Mouse (Mus musculus) inflammation-experienced regulatory T-cells, adult 6 months (primary cell): ENCODE results near the gene Homer3. TPM values are rescaled to one million over a fixed set of nuclear protein-coding genes. Genes with fewer than 3 reads are reported as not detected.
A peak's percentile ranks its signal among the peaks of the same experiment; 100 is the strongest.

Experiments used
- ATAC-seq: one replicate; pipeline ENCODE4 v1.8.0; 2017
- polyA plus RNA-seq, 3 experiments: library from polyadenylated mRNA; unstranded; fragments of 100-300 nt; shearing (Covaris generic); gene quantifications; one replicate each; pipeline ENCODE4 v1.2.1; 2017

Gene Homer3
- polyA plus RNA-seq, 3 experiments from 2014 or later = 0.39 to 0.81 TPM; not detected in 1

DNA sequence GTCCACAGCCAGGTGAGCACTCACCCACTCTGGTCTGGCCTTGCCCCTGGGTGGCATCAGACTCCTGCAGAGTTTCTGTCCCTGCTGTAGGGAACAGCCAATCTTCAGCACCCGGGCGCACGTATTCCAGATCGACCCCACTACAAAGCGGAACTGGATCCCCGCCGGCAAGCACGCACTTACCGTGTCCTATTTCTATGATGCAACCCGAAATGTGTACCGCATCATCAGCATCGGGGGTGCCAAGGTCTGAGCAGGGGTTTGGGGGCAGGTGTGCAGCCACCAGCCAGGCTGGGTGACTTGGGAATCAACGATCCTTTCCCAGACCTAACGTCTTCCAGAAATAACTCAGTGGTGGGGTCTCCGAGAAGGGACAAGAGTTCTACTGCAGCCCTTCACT lies 2.7 kb downstream of the Homer3 start:
- ATAC-seq = no peak

DNA sequence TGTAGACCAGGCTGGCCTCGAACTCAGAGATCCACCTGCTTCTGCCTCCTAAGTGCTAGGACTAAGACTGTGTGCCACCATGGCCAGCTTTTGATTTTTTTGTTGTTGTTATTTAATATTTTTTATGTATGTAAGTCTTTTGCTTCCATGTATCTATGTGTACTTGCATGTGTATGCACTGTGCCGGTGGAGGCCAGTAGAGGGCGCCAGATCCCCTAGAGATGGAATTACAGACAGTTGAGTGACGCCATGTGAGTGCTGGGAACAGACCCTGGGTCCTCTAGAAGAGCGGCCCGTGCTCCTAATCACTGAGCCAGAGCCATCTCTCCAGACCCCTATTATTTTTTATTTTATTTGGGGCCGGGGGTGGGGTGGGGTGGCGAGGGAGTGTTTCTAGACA lies 4.1 kb downstream of the Homer3 start:
- no peak for ATAC-seq

DNA sequence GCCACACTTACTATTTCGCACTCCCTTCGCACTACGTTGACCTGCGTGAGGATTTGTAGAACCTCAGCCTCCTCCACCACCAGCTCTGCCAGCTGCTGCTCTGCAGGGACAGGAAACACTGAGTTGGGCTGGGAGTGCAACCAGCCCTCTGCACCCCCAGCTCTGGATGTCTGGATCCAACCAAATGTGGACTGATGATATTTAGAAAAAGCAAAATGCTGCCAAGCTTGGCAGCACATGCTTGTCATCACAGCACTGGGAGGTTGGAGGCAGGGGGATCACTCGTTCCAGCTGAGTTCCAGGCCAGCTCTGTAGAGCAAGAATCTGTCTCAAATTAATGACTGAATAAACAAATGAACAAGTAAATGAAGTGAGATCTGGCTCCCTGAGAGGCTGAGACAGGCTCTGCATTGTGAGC lies 11.4 kb downstream of the Homer3 start:
- no peak for ATAC-seq

DNA sequence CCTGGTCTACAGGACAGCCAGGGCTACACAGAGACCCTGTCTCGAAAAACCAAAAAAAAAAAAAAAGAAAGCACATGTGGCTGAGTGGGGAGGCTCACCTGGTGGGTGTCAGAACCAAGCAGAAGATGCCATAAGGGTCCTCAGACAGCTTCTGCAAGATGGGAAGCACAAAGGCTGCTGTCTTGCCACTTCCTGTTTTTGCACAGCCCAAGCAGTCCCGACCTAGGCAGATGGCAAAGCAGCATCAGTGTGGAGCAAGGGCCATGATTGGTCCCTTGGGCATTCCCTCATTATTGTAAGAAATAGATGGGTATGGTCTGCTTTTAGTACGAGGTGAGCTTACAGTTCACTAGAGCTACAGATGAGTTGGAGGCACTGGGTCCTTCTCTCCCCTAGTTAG lies 18.3 kb downstream of the Homer3 start:
- no peak for ATAC-seq

DNA sequence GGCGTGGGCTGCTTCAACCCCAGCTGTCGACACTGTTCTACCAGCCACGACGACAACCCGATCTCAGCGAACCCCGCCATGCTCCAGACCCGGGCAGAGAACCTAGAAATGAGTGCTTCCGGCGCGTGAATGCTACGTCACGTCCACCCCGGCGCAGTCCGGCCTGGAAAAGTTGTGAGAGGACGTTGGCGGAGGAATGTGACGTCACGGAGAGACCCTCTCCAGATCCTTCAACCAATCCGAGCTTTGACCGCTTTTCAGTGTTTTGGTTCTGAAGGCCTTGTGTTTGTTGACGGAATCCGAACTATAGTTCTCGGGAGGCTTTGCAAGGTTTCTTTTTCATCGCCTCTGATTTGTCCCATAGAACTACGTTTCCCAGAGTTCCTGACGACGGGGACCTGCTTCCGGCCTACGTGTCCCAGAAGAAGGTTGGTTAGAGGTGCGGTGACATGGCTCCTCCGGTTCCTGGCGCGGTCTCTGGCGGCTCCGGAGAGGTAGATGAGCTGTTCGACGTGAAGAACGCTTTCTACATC lies 19.8 kb downstream of the Homer3 start, which contains the start of the genes Ddx49 and Cope:
Ddx49 (minus strand) TSS at position 132 of the 533 bp plus-strand sequence.
Cope (plus strand) TSS at position 161 of the 533 bp plus-strand sequence.
- peak; percentile 91 for ATAC-seq

DNA sequence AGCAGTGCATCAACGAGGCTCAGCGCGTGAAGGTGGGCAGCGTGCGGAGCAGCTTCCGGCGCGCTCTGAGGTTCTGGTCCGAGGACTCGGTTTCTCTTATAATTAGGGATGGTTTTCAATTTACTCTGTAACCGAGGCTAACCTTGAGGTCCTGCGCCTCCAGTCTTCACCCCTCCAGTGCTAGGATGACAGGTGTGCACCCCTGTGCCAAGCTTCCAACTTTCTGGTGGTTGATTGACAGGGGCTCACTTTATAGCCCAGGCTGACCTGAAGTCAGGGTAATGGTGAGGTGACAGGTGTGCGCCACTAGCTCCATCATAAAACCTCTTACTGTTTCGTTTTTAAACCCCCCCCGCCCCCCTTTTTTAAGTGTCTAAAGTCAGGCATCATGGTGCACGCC lies 20.3 kb downstream of the Homer3 start:
- ATAC-seq = no peak

DNA sequence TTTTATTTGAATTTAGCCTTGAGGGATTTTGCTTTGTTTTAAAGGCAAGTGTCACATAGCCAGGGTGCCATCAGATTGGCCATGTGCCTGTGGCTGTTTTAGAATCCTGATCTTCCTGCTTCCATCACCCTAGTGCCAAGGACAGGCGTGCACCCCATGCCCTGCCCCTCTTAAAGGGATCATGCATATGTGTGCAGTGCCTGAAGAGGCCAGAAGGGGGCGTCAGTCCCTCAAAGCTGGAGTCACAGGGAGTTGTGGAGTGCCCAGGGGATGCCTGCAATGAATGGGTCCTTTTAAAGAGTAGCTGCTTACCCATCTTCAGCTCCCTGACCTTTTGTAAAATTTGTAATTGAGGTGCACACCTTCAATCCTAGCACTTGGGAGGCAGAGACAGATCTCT lies 26.7 kb downstream of the Homer3 start:
- no peak for ATAC-seq

DNA sequence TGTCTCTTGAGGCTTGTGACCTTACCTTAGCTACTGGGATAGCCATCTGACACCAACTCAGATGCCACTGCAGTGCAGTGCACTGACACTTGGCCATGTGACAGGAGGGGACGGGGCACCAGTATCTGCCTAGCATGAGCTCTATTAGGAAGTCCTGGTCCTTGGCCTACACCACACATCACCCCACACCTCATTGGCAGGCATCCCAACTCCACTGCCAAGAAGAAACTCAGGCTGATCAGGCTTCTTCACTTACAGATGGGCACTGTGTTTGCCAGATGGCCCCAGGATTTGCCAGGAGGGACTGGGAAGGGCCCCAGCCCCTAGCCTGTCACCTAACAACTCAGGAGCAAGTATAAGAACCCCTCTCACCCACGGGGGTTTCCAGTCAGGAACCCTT lies 30.8 kb downstream of the Homer3 start:
- no peak for ATAC-seq

DNA sequence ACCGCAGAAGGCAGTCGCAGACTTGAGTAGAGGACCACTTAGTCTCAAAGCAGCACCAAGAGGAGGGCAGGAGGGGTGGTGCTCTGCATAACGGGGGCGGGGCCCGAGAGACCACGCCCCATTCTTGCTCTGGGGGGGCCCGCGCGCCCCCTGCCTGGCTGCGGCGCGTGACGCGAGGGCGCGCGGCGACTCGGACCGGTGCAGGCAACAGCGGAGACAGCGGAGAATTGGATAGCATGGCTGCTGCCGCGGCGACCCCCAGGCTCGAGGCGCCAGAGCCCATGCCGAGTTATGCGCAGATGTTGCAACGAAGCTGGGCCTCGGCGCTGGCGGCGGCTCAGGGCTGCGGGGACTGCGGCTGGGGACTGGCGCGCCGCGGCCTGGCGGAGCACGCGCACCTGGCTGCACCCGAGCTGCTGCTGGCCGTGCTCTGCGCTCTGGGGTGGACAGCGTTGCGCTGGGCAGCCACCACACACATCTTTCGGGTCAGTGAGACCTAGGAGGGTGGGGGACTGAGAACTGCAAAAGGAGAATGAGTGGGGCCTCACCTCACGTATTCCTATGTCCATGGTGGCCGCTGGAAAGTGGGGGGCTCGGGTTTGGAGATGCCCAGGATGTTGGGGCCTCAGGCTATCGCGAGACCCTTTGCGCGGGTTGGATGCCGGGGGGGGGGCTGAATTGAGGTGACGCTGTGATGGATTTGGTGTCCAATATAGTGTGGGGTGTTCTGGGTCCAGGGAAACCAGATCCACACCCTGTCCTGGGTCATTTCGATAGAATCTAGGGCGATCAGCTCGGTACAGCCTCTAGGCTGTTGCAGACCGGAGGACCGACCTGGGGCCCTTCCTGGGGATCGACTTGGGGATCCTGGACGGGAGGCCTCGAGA lies 33.2 kb downstream of the Homer3 start, which contains the start of gene Cers1:
Cers1 (plus strand) TSS at position 152 of the 887 bp plus-strand sequence.
- ATAC-seq = no peak

DNA sequence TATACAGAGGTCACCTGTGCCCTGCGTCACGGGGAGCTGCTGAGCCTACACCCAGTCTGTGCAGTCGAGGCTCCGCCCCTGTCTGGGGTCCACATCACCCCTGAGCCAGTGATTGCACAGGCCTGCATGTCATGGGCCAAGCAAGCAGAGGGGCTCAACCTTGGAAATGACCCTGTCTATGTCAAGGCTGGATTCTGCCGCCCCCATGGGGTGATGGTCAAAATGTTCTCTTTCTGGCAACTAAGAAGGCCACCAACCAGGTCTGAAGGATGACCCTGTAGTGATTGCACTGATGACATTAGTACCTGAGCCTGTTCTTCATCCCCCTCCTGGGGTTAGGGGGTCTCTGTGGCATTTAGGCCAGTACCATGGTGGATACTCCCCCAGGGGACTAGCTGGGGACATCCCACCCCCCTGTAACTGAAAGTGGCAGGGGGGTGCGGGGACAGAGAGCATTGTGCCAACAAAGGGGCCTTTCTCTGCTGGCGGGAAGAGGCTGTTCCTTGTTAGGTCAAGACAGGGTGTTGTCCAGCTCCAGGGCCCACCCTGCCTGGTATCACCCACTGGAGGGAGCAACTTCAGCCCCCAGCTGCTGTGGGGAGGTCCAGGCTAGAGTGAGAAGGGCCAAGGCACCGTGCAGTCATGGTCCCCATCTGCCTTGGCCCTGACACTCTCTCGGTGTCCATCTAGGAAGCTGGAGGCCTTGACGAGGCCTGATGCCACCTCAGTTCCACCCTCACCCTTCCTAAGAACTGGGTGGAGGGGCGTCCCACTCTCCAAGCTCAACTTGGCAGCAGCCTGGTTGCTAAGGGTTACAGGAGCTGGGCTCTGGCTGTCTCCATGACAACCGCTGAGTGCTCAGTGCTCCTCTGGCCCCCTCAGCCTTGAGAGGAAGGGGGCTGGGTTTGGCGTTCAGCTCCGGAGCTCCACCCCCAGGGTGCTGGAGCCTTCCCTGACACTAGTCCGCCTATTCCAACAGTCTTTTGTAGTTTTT lies 34.2 kb downstream of the Homer3 start:
- ATAC-seq = no peak

DNA sequence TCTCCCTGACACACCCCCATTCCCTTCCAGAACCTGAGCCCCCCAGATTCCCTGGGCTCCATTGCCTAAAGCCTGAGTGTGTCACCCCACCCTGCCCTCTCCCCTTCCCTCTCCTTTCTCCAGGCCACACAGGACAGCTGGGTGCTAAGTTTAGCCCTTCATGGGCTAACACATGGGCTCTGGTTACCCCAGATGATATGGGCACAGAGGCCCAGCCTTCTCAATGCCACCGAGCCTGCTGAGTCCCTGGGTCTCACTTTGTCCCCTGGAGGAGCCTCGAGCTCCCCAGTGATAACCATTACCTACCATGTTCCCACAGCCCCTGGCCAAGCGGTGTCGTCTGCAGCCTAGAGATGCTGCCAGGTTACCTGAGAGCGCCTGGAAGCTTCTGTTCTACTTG lies 35.2 kb downstream of the Homer3 start:
- ATAC-seq = no peak

DNA sequence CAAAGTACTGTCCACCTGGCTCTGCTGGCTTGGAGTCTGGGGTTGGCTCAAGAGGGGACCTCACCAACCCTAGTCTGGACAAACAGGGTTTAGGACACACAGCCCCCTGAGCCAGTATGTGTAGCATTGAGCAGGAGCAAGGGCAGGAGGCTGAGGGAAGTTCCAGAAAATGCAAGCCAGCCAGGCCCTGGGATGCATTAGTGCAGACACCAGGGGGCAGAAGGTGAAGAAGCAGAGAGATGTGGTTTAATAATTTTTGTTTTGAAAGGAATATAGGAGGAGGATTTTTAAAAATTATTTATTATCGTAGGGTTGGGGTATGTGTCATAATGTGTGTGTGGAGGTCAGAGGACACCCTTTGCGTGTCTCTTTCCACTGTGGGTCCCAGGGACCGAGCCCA lies 41.1 kb downstream of the Homer3 start:
- ATAC-seq = no peak

DNA sequence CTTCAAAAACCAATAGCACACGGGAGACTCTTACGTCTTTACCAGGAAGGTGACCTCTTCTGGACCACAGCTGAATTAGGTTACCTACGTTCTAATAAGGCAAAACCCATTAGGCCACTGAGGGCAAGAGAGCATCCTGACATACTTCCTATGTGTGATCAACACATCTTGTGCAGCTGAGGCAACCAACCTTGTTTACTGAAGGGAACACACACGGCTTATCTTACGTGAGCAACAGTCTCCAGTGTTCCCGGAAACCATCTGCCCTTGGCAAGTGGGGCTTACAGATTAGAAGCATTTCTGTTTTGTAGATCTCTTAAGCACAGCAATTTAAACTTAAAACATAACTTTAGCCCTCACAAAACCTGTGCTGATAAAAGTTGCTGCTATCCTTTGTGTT lies 44.9 kb downstream of the Homer3 start:
- ATAC-seq = no peak

DNA sequence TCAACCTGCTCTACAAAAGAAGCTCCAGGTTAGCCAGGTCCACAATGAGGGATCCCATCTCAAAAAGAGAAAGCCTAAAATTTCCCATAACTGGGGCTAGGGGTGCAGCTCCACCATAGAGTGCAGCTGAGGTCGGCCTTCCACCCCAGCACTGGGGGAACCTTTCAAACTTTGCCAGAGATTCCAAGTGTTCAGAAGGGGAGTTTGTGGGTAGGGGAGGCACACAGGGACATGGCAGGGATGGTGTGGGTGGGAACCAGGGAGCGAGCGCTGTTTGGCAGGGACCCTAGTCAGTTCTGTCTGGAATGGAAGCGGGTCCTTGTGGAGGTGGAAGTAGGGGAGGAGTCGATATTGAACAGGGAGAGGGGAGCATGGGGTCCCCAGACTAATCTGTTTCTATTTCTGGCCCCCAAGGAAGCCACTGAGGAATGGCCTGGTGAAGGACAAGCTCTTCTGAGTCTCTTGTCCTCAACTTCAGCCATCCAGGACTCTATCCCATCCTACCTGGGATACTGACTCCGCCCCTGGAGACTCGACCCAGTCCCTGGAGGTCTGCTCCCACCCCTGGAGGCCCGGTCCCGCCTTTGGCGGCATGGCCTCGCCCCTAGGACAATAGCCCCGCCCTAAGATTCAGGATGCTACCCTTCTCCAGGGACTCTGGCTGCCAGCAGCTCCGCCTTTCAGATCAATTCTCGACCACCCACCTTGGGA lies 46.7 kb downstream of the Homer3 start, which contains the start of gene Gdf1:
Gdf1 (plus strand) TSS at position 694 of the 711 bp plus-strand sequence.
- ATAC-seq = no peak

DNA sequence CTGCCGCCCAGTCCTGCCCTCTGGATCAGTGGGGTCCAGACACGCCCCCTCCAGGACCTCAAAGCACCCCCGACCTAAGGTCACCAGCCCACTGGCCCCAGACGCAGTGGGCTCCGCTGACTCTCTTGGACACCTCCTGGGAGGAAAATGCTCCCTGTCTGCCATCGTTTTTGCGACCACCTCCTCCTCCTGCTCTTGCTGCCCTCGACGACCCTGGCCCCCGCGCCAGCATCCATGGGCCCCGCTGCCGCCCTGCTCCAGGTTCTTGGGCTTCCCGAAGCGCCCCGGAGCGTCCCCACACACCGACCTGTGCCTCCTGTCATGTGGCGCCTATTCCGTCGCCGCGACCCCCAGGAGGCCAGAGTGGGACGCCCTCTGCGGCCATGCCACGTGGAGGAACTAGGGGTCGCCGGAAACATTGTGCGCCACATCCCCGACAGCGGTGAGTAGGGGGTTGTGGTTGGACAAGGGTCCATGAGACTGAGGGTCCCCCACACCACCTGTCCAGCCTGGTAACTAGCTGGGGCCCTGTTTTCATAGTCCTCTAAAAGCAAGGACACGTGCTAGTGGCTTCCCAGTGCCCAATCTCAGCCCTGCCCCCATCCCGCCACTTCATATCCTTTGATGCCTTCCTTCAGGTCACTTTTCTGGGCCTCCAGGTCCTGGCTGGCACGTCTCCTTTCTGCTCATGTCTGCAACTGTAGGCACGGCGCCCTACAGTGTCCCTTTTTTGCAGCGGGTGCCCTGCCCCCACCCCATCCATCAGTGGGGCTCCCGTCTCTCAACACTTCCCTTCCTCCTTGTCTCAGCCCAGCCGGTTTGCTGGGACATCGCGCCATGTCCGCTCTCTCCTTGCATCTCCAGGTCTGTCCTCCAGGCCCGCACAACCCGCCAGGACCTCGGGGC lies 47.5 kb downstream of the Homer3 start:
- ATAC-seq = no peak

DNA sequence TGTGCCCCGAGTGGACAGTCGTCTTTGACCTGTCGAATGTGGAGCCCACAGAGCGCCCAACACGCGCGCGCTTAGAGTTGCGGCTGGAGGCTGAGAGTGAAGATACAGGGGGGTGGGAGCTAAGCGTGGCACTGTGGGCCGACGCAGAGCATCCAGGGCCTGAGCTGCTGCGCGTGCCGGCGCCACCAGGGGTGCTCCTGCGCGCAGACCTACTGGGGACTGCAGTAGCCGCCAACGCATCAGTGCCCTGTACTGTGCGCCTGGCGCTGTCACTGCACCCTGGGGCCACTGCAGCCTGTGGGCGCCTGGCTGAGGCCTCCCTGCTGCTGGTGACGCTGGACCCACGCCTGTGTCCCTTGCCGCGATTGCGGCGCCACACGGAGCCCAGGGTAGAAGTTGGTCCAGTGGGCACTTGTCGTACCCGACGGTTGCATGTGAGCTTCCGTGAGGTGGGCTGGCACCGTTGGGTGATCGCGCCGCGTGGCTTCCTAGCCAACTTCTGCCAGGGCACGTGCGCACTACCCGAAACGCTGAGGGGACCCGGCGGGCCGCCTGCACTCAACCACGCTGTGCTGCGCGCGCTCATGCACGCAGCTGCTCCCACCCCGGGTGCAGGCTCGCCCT lies 48.2 kb downstream of the Homer3 start:
- no peak for ATAC-seq

DNA sequence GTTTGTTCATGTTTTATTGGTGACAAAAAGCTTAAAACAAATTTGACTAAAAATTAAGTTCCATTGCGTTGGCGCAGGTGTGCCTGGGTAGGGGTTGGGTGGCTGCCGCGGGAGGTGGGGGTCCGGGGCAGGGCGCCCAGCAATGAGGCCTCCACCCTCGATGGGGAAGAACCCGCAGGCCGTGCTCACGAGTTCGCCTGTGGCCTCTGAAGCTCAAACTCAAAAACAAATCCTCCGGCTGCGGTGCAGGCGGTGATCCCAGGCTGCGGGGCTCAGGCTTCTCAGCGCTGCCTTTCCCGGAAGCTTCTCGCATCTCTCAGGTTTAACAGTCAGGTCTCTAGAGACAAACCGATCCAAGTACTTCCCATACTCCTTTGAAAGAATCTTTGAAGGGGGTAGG lies 48.9 kb downstream of the Homer3 start:
- no peak for ATAC-seq

DNA sequence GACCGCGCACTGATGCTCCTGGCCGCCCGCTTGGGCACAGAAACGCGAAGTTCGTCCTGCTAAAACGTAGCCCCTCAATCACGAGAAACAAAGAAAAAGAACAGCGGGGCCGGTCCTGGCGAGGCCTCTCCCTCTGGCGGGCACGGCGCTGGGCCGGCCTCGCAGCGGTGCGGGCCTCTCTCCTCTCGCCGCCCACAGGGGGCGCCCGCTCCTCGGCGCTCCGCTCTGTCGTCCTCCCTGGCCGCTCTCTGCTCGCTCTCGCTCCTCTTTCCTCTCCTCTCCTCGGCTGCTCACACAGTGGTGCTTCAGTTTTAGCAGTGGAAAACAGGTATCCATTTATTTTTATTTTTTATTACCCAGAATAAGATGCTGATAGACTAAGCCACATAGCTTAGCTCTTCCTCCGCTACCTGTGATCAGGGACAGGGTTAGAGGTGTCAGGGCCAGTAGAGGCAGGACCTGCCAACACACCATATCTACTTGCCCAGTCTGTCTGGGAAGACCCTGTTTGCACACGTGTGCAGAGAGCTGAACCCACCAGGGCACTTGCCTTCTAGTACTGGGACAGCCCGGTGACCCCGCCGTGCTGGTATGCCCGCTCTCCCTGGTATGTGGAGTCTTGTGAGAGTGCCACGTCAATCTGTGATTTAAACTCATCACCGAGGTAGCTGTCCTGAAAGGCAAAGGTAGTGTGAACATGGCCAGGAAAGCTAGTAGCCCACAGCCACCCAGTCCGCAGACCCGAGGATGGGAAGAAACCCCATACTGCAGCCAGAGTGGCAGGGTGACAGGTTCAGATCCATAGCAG lies 49.6 kb downstream of the Homer3 start:
- ATAC-seq = no peak

DNA sequence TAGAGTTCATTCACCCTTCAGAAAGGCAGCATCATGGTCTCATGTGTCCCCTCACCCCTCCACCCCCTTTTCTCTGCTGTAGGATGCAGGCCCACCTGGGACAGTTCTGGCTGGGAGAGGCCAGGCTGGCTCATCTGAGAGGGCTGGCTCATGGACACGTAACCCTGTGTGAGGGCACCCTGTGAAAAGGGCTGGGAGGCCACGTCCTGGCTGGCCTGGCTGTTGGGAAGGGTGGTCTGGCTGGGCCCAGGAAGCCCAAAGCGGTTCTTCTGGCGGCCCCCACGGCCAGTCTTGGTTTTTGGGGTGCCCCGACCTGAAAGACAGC lies 50.2 kb downstream of the Homer3 start:
- no peak for ATAC-seq

DNA sequence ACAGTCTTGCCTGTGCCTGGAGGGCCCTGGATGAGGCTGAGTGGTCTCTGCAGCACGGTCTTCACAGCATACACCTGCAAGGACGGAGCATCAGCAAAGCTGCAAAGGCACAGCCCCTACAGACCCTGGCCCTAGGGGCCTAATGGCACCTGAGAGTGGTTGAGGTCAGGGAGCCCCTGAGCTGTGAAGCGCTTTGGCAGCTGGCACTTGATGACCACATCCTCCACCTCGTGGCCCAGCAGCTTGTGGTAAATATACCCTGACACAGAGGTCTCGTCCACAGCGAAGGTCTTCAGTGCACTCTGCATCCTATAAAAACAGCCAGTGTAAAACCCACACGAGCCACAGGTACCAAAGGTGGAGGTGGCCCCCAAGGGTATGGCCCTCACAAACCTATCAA lies 56.3 kb downstream of the Homer3 start:
- ATAC-seq = no peak
